Mouse (Mus musculus): Measurements from ENCODE around the gene Foxj3.
A peak's percentile ranks its signal among the peaks of the same experiment; 100 is the strongest.
"Not testable (repeated sequence)": the region's sequence is repeated elsewhere in the genome, so short reads cannot be mapped to it uniquely, and the experiment has no call there.

Gene Foxj3

GRCm38 (mm10) chr4:119536615-119537014, at the start of gene Foxj3:
Gene Foxj3 (plus strand): TSS chr4:119537004.
- not testable (repeated sequence) for DNase-seq (ENCODE audit: low read depth, low spot score)

- no peak for DNase-seq (ENCODE audit: low read depth, low spot score)
Measured at GRCm38 (mm10) chr4:119489666-119490065, 47.1 kb upstream of the Foxj3 start.

GRCm38 (mm10) chr4:119490806-119491205, 46.0 kb upstream of the Foxj3 start:
- peak; percentile 21 for DNase-seq (ENCODE audit: low read depth, low spot score)

GRCm38 (mm10) chr4:119492291-119492932, 44.4 kb upstream of the Foxj3 start, which contains the start of gene Rimkla:
Gene Rimkla (minus strand): TSS chr4:119492628.
- peak; percentile 23 for DNase-seq (ENCODE audit: low read depth, low spot score)

GRCm38 (mm10) chr4:119492933-119493327, 43.9 kb upstream of the Foxj3 start:
- DNase-seq (ENCODE audit: low read depth, low spot score): no peak

GRCm38 (mm10) chr4:119498319-119498848, 38.4 kb upstream of the Foxj3 start:
- DNase-seq (ENCODE audit: low read depth, low spot score): no peak

- no peak for DNase-seq (ENCODE audit: low read depth, low spot score)
Measured at GRCm38 (mm10) chr4:119511591-119511990, 25.2 kb upstream of the Foxj3 start.

GRCm38 (mm10) chr4:119512731-119513141, 24.1 kb upstream of the Foxj3 start:
- DNase-seq (ENCODE audit: low read depth, low spot score): no peak

GRCm38 (mm10) chr4:119523575-119523974, 13.2 kb upstream of the Foxj3 start:
- no peak for DNase-seq (ENCODE audit: low read depth, low spot score)

GRCm38 (mm10) chr4:119524010-119524409, 12.8 kb upstream of the Foxj3 start:
- DNase-seq (ENCODE audit: low read depth, low spot score): no peak

- DNase-seq (ENCODE audit: low read depth, low spot score): no peak
Measured at GRCm38 (mm10) chr4:119524466-119524865, 12.3 kb upstream of the Foxj3 start.

GRCm38 (mm10) chr4:119526329-119526845, 10.4 kb upstream of the Foxj3 start:
- DNase-seq (ENCODE audit: low read depth, low spot score): no peak

GRCm38 (mm10) chr4:119531813-119532212, 5.0 kb upstream of the Foxj3 start:
- no peak for DNase-seq (ENCODE audit: low read depth, low spot score)

- DNase-seq (ENCODE audit: low read depth, low spot score): no peak
Measured at GRCm38 (mm10) chr4:119535103-119535502, 1.7 kb upstream of the Foxj3 start.

GRCm38 (mm10) chr4:119537436-119537835, 632 bp downstream of the Foxj3 start:
- no peak for DNase-seq (ENCODE audit: low read depth, low spot score)

GRCm38 (mm10) chr4:119539031-119539824, 2.4 kb downstream of the Foxj3 start, which contains the start of gene Frg2f1:
Gene Frg2f1 (minus strand): TSS chr4:119539529.
- peak; percentile 95 for DNase-seq (ENCODE audit: low read depth, low spot score)

- DNase-seq (ENCODE audit: low read depth, low spot score): peak; percentile 49
Measured at GRCm38 (mm10) chr4:119539836-119540532, 3.2 kb downstream of the Foxj3 start.

GRCm38 (mm10) chr4:119540533-119540890, 3.7 kb downstream of the Foxj3 start:
- DNase-seq (ENCODE audit: low read depth, low spot score): no peak

- no peak for DNase-seq (ENCODE audit: low read depth, low spot score)
Measured at GRCm38 (mm10) chr4:119550864-119551263, 14.1 kb downstream of the Foxj3 start.

- DNase-seq (ENCODE audit: low read depth, low spot score): no peak
Measured at GRCm38 (mm10) chr4:119555466-119555865, 18.7 kb downstream of the Foxj3 start.

GRCm38 (mm10) chr4:119563136-119563535, 26.3 kb downstream of the Foxj3 start:
- no peak for DNase-seq (ENCODE audit: low read depth, low spot score)

- no peak for DNase-seq (ENCODE audit: low read depth, low spot score)
Measured at GRCm38 (mm10) chr4:119566322-119566835, 29.6 kb downstream of the Foxj3 start.
